Mouse (Mus musculus): ENCODE measurements around the gene Otulinl. TPM values are rescaled to one million over a fixed set of nuclear protein-coding genes. Genes with fewer than 3 reads are reported as not detected.

Gene Otulinl
- polyA plus RNA-seq, 1 experiment from 2014 or later: 58.5 TPM

DNA sequence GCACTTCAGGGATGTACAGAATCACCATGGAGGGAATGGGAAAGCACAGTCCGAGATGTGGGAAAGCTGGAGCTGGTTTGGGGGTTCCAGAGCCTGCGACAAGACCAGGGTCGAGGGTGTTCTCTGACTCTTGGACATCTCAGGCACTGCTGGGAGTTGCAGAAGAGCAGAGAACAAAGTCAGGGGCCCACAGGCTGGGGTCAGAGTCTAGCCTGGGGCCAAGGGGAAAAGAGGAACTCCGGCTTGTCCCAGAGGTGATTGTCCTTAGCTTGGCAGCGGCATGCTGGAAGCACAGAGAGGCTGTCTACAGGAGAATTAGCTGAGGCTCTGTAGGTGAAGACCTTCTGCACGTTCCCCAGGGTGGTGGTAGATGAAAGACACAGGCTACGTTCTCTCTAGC lies 37.3 kb upstream of the Otulinl start:
- H3K4me2 ChIP-seq (replicated peaks; ENCODE audit: low read depth, low read length): no peak overlapping the region
- no peaks in the 10 kb centered on the region for H3K4me1 ChIP-seq (ENCODE audit: insufficient read depth, low read depth, low read length)
- DNase-seq (ENCODE audit: low spot score): no peak
- TF ChIP-seq CTCF (IDR thresholded peaks at IDR 0.05) (no peak), EP300 (IDR thresholded peaks at IDR 0.05) (no peak)
- WGBS: 60% methylated on average over 7 of the region's 7 CpGs
- no peaks in the 10 kb centered on the region for H3K36me3 ChIP-seq (ENCODE audit: insufficient read depth, low read length)
- H3K27ac ChIP-seq (ENCODE audit: low read length): no peak overlapping the region
- H3K27me3 ChIP-seq (replicated peaks; ENCODE audit: insufficient read depth, low read length): no peaks in the 10 kb centered on the region
- no peak for ATAC-seq
- H3K9ac ChIP-seq (replicated peaks; ENCODE audit: low read depth): no peak overlapping the region
- H3K9me3 ChIP-seq (ENCODE audit: low read length): no peaks in the 10 kb centered on the region
- no peak overlapping the region for H3K4me3 ChIP-seq (ENCODE audit: low read depth, low read length)

DNA sequence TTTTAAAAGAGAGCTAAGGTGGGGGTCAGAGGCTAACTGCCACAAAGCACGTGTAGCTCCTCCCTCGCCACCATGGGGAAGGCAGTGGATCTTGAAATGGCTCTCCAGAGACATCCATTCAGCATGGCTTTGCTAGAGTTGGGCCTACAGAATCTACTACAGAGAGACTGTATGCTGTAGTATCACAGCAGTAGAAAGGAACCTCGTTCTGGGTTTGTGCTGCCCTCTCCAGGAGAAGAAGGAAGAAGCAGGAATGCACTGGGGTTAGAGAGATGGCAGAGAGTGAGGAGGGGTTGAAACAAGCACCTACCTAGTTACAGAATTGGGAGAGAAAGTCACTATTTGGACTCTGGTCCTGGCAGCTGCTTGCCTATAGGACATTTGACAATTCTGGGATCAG lies 34.0 kb upstream of the Otulinl start:
- Histone ChIP-seq H3K27me3 (replicated peaks; ENCODE audit: insufficient read depth, low read length) (no peaks in the 10 kb centered on the region), H3K4me3 (ENCODE audit: low read depth, low read length) (no peak overlapping the region), H3K9ac (replicated peaks; ENCODE audit: low read depth) (peak overlapping the region; percentile 36), H3K4me1 (ENCODE audit: insufficient read depth, low read depth, low read length) (no peaks in the 10 kb centered on the region), H3K36me3 (ENCODE audit: insufficient read depth, low read length) (no peaks in the 10 kb centered on the region), H3K27ac (ENCODE audit: low read length) (no peak overlapping the region), H3K9me3 (ENCODE audit: low read length) (no peaks in the 10 kb centered on the region), H3K4me2 (replicated peaks; ENCODE audit: low read depth, low read length) (no peak overlapping the region)
- TF ChIP-seq EP300 (IDR thresholded peaks at IDR 0.05) (no peak), CTCF (IDR thresholded peaks at IDR 0.05) (peak; percentile 78)
- peak; percentile 75 for DNase-seq (ENCODE audit: low spot score)
- ATAC-seq: peak; percentile 59
- WGBS: 32% methylated on average over 3 of the region's 3 CpGs

GRCm38 (mm10) chr15:27710698-27711097 lies 29.3 kb upstream of the Otulinl start:
- H3K27me3 ChIP-seq (replicated peaks; ENCODE audit: insufficient read depth, low read length): no peaks in the 10 kb centered on the region
- H3K36me3 ChIP-seq (ENCODE audit: insufficient read depth, low read length): no peaks in the 10 kb centered on the region
- H3K4me3 ChIP-seq (ENCODE audit: low read depth, low read length): no peak overlapping the region
- peak overlapping the region; percentile 48; the same call in 1 of the 2 replicates for H3K27ac ChIP-seq (ENCODE audit: low read length)
- no peaks in the 10 kb centered on the region for H3K4me1 ChIP-seq (ENCODE audit: insufficient read depth, low read depth, low read length)
- DNase-seq (ENCODE audit: low spot score) (peak; percentile 89), ATAC-seq (peak; percentile 81)
- no peaks in the 10 kb centered on the region for H3K9me3 ChIP-seq (ENCODE audit: low read length)
- H3K9ac ChIP-seq (replicated peaks; ENCODE audit: low read depth): no peak overlapping the region
- TF ChIP-seq EP300 (IDR thresholded peaks at IDR 0.05): peak; percentile 68
- no peak for TF ChIP-seq CTCF (IDR thresholded peaks at IDR 0.05)
- 42% methylated on average over 9 of the region's 9 CpGs for WGBS
- no peak overlapping the region for H3K4me2 ChIP-seq (replicated peaks; ENCODE audit: low read depth, low read length)

DNA sequence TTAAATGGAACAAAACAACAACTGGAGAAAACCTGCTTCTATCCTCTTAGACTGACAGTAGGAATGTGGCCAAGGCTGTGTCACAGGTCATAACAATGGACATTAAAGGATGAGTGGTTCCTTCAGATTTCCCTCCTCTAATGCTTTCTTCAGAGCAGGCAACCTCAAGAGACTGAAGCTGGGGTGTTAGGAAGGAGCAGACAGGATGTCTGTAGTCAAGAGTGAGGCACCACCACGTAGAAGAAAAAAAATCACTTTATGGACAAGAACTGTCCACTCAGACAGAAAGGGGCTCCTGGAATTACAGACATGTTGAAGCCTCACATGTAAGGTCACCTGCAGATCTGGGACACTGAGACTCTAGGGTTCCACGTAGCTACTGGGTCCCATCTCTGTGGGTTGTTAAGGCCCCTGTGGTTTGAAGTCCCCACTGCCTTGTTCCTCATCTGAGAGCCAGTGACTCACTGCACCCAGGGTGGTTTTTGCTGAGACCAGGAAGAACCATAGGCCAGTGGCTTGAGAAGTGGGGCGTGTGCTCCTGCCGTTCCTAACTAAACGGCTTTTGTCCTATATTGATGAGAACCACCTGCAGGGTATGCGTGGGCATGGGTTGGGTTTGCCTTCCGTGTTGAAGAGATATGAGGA lies 27.7 kb upstream of the Otulinl start:
- Histone ChIP-seq H3K27me3 (replicated peaks; ENCODE audit: insufficient read depth, low read length) (no peaks in the 10 kb centered on the region), H3K9me3 (ENCODE audit: low read length) (no peaks in the 10 kb centered on the region), H3K4me2 (replicated peaks; ENCODE audit: low read depth, low read length) (no peak overlapping the region), H3K36me3 (ENCODE audit: insufficient read depth, low read length) (no peaks in the 10 kb centered on the region), H3K4me3 (ENCODE audit: low read depth, low read length) (no peak overlapping the region), H3K4me1 (ENCODE audit: insufficient read depth, low read depth, low read length) (no peaks in the 10 kb centered on the region), H3K9ac (replicated peaks; ENCODE audit: low read depth) (no peak overlapping the region), H3K27ac (ENCODE audit: low read length) (peak overlapping the region; percentile 51)
- no peak for TF ChIP-seq EP300 (IDR thresholded peaks at IDR 0.05)
- no peak for TF ChIP-seq CTCF (IDR thresholded peaks at IDR 0.05)
- 71% methylated on average over 7 of the region's 7 CpGs for WGBS
- ATAC-seq (no peak), DNase-seq (ENCODE audit: low spot score) (no peak)

DNA sequence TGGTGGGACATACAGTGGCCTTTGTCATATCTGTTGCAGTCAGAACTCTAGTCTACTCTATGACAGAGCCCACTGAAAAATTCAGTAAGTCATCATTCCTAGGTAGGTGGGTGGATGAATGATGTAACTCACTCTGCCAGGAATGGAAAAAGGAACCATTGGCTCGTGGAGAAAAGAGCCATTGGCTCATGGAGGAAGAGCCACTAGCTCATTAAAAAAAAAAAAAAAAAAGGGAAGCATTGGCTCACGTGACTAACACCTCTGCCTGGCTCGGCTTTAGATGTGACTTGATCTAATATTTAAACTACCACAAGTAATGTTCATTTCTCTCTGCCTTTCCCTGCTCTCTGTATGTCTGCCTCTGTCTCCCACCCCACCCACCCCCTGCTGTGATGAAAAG lies 27.1 kb upstream of the Otulinl start:
- TF ChIP-seq EP300 (IDR thresholded peaks at IDR 0.05) (no peak), CTCF (IDR thresholded peaks at IDR 0.05) (no peak)
- H3K27ac ChIP-seq (ENCODE audit: low read length): no peak overlapping the region
- no peak for DNase-seq (ENCODE audit: low spot score)
- ATAC-seq: no peak
- WGBS: 58% methylated on average over 3 of the region's 3 CpGs
- H3K4me2 ChIP-seq (replicated peaks; ENCODE audit: low read depth, low read length): no peak overlapping the region
- no peaks in the 10 kb centered on the region for H3K27me3 ChIP-seq (replicated peaks; ENCODE audit: insufficient read depth, low read length)
- no peaks in the 10 kb centered on the region for H3K36me3 ChIP-seq (ENCODE audit: insufficient read depth, low read length)
- H3K9me3 ChIP-seq (ENCODE audit: low read length): no peaks in the 10 kb centered on the region
- no peak overlapping the region for H3K4me3 ChIP-seq (ENCODE audit: low read depth, low read length)
- no peak overlapping the region for H3K9ac ChIP-seq (replicated peaks; ENCODE audit: low read depth)
- H3K4me1 ChIP-seq (ENCODE audit: insufficient read depth, low read depth, low read length): no peaks in the 10 kb centered on the region

- no peak overlapping the region for H3K4me2 ChIP-seq (replicated peaks; ENCODE audit: low read depth, low read length)
- H3K4me1 ChIP-seq (ENCODE audit: insufficient read depth, low read depth, low read length): no peaks in the 10 kb centered on the region
- peak; percentile 34 for DNase-seq (ENCODE audit: low spot score)
- no peak for TF ChIP-seq EP300 (IDR thresholded peaks at IDR 0.05)
- no peak for TF ChIP-seq CTCF (IDR thresholded peaks at IDR 0.05)
- no peak overlapping the region for H3K4me3 ChIP-seq (ENCODE audit: low read depth, low read length)
- ATAC-seq: peak; percentile 59
- H3K9ac ChIP-seq (replicated peaks; ENCODE audit: low read depth): no peak overlapping the region
- peak overlapping the region; percentile 54 for H3K27ac ChIP-seq (ENCODE audit: low read length)
- 0% methylated on average over 1 of the region's 1 CpGs for WGBS
- H3K27me3 ChIP-seq (replicated peaks; ENCODE audit: insufficient read depth, low read length): no peaks in the 10 kb centered on the region
- no peaks in the 10 kb centered on the region for H3K9me3 ChIP-seq (ENCODE audit: low read length)
- H3K36me3 ChIP-seq (ENCODE audit: insufficient read depth, low read length): no peaks in the 10 kb centered on the region
These were observed 21.6 kb upstream of the Otulinl start for GRCm38 (mm10) chr15:27702972-27703313.
